ENCODE assay signal across 18 mouse cellular contexts in genomic region chr9:40459304-40460280, GRCm38 (mm10).
A peak's percentile ranks its signal among the peaks of the same experiment; 100 is the strongest.
DNase-seq lines count a peak whose midpoint lies in the region; ATAC-seq and TF ChIP-seq lines count a peak whose summit lies in the region.
"Had no signal": no experiment of that assay in that cellular context is flagged by ENCODE, and none has a peak within 500 bp of the region (broad histone marks: within the 10 kb centered on the region; RNA-seq: fewer than 3 reads in every experiment).

No protein-coding gene starts in this region.

- H3K4me2 ChIP-seq in limb, embryonic 14.5 days (replicated peaks; ENCODE audit: low read depth, low read length, severe bottlenecking): no peak overlapping the region
- H3K4me2 ChIP-seq: hindbrain, embryonic 14.5 days; limb, embryonic 12.5 days had no signal

- H3K36me3 ChIP-seq in kidney, adult 2 months (ENCODE audit: control insufficient read depth, insufficient read depth, low read length): no peaks in the 10 kb centered on the region
- H3K36me3 ChIP-seq in C2C12 (ENCODE audit: control insufficient read depth, insufficient read depth): no peaks in the 10 kb centered on the region
- no peaks in the 10 kb centered on the region for H3K36me3 ChIP-seq in limb, embryonic 14.5 days (ENCODE audit: control insufficient read depth, insufficient read depth, low read length)
- H3K36me3 ChIP-seq: limb, embryonic 12.5 days had no signal

- H3K9me3 ChIP-seq in limb, embryonic 14.5 days (ENCODE audit: control insufficient read depth, low read length): no peaks in the 10 kb centered on the region
- H3K9me3 ChIP-seq: limb, embryonic 12.5 days; megakaryocyte, embryonic 14.5 days had no signal

- 49% methylated on average over 5 of the region's 5 CpGs for WGBS in kidney, adult 2 months
- WGBS in limb, embryonic 14.5 days: 63% methylated on average over 5 of the region's 5 CpGs

- H3K27me3 ChIP-seq in kidney, adult 2 months (replicated peaks; ENCODE audit: control insufficient read depth, insufficient read depth, low read length): no peaks in the 10 kb centered on the region
- H3K27me3 ChIP-seq in C2C12 (ENCODE audit: control insufficient read depth, insufficient read depth, insufficient read length): no peaks in the 10 kb centered on the region
- H3K27me3 ChIP-seq in limb, embryonic 14.5 days (ENCODE audit: control insufficient read depth, insufficient read depth, low read length): no peaks in the 10 kb centered on the region

- no peak overlapping the region for H3K9ac ChIP-seq in limb, embryonic 14.5 days (ENCODE audit: low read depth, low read length, severe bottlenecking)
- H3K9ac ChIP-seq: hindbrain, embryonic 14.5 days; limb, embryonic 12.5 days had no signal

- H3K79me2 ChIP-seq in C2C12 (ENCODE audit: control insufficient read depth, insufficient read depth): no peaks in the 10 kb centered on the region

- no peak overlapping the region for H3ac ChIP-seq in C2C12 (ENCODE audit: control insufficient read depth, insufficient read length, low read depth)

- ATAC-seq in limb, embryonic 14.5 days (ENCODE audit: low FRiP score, low read depth): peak; percentile 51
- ATAC-seq: forebrain, embryonic 16.5 days had no signal

- H3K79me3 ChIP-seq in C2C12 (ENCODE audit: low read depth): no peaks in the 10 kb centered on the region

- intact Hi-C loops in left cerebral cortex, postnatal 25 days (cut with DNase I): no loop called here

- peak overlapping the region; percentile 83 for H3K27ac ChIP-seq in kidney, adult 2 months (ENCODE audit: insufficient read depth, low read depth, low read length)
- no peak overlapping the region for H3K27ac ChIP-seq in limb, embryonic 14.5 days (replicated peaks; ENCODE audit: low read depth, low read length)
- H3K27ac ChIP-seq: hindbrain, embryonic 14.5 days; limb, embryonic 12.5 days had no signal

- no peak for TF ChIP-seq CTCF in kidney, adult 2 months (conservative IDR thresholded peaks at IDR 0.05; ENCODE audit: insufficient read depth, insufficient read length, low read depth, low read length)
- TF ChIP-seq CTCF in C2C12 (IDR thresholded peaks at IDR 0.05; ENCODE audit: control insufficient read depth, insufficient read depth, insufficient read length): no peak

- peak; percentile 61 for DNase-seq in cerebellum, adult 9-10 months
- DNase-seq in cerebellum, postnatal 36 days: no peak
- DNase-seq in kidney, adult 2 months: peak; percentile 48
- no peak for DNase-seq in kidney, adult 8-10 months
- peak; percentile 15 for DNase-seq in limb, embryonic 14.5 days (ENCODE audit: low spot score)
- no peak for DNase-seq in spleen, postnatal 10 days (ENCODE audit: low spot score in 2 of 2)
- no peak for DNase-seq in left cerebral cortex, postnatal 25 days (ENCODE audit: low spot score in 2 of 2)
- DNase-seq: cerebellum, adult 11-12 months; gastrocnemius, postnatal 14 days; layer of hippocampus, postnatal 36 days; lung, adult 18-20 months; thymus, postnatal 14 days had no signal

- no peak overlapping the region for H3K4me3 ChIP-seq in kidney, adult 2 months (ENCODE audit: insufficient read depth, low read depth, low read length)
- no peak overlapping the region for H3K4me3 ChIP-seq in C2C12 (ENCODE audit: insufficient read depth, poor library complexity, severe bottlenecking)
- H3K4me3 ChIP-seq in limb, embryonic 14.5 days (replicated peaks; ENCODE audit: low read length): no peak overlapping the region
- H3K4me3 ChIP-seq: erythroblast, embryonic 14.5 days; limb, embryonic 12.5 days had no signal

- peaks cover 47% of the 10 kb centered on the region for H3K4me1 ChIP-seq in kidney, adult 2 months (ENCODE audit: control insufficient read depth, insufficient read depth, low read length)
- peaks cover 8% of the 10 kb centered on the region; the same call in 1 of the 2 replicates for H3K4me1 ChIP-seq in limb, embryonic 14.5 days (ENCODE audit: control insufficient read depth, insufficient read depth, low read length)
- H3K4me1 ChIP-seq: limb, embryonic 12.5 days had no signal

- TF ChIP-seq POLR2A in kidney, adult 2 months (IDR thresholded peaks at IDR 0.05; ENCODE audit: low read depth, low read length): no peak
- TF ChIP-seq POLR2A in limb, embryonic 14.5 days (IDR thresholded peaks at IDR 0.05; ENCODE audit: borderline replicate concordance, extremely low read depth, insufficient read depth, insufficient read length): no peak

TF ChIP-seq in C2C12, 6 proteins besides CTCF, POLR2A, EP300 and RAD21:
- TF ChIP-seq MYOG (IDR thresholded peaks at IDR 0.05; ENCODE audit: control insufficient read depth, extremely low read depth, insufficient read length) (no peak), MAX (IDR thresholded peaks at IDR 0.05) (no peak), CEBPB (IDR thresholded peaks at IDR 0.05; ENCODE audit: low read depth) (no peak), MYOD1 (IDR thresholded peaks at IDR 0.05; ENCODE audit: control insufficient read depth, insufficient read length, low read depth) (peak; percentile 3), FOSL1 (IDR thresholded peaks at IDR 0.05; ENCODE audit: insufficient read depth, low read length, poor library complexity, severe bottlenecking) (no peak)

Comparison
In these comparisons a context has a peak if more than half of its experiments do, and no peak if none do; other contexts are left out.
1. DNase-seq: peak in cerebellum, adult 9-10 months (single experiment), kidney, adult 2 months (single experiment) and limb, embryonic 14.5 days (single experiment); none in cerebellum, postnatal 36 days (0 of 2), kidney, adult 8-10 months (0 of 2), spleen, postnatal 10 days (0 of 2) and left cerebral cortex, postnatal 25 days (0 of 2).